Mouse (Mus musculus): ENCODE results near the gene Sema4c.

DNA sequence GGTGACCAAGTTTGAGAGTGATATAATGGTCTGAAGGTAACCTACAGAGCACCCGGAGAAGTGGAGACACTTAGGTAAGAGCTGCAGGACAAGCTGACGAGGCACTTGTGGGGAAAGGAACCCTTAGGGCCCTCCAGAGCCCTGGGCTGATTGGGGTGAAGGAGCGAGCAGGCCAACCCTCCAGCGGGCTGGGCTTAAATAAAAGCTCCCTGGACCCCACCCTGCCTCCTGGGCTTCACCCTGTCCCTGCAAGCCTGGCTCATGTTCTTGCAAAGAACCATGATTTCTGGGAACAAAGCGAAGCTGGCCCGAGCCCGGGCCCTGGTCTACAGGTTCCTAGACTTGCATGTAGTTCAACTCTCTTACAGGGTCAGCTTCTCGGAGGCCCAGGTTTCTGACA, 15.4 kb upstream of the Sema4c start:
- TF ChIP-seq GATA1 (IDR thresholded peaks at IDR 0.05; ENCODE audit: low read length) = no peak
- TF ChIP-seq TAL1 (IDR thresholded peaks at IDR 0.05; ENCODE audit: low read length) = no peak
